Mouse (Mus musculus): ENCODE results near the gene Lrit2. TPM values are rescaled to one million over a fixed set of nuclear protein-coding genes. Genes with fewer than 3 reads are reported as not detected.

The Lrit2 gene
- total RNA-seq, 1 experiment = not detected

Other genes with a start within 250 kb of the Lrit2 start
- 10.4 and 19.2 TPM in 2 replicates for gene Ccser2, start 99.2 kb upstream of the Lrit2 start, total RNA-seq (2012; rRNA removed)
- not detected in 2 replicates for gene Rgr, start 19.0 kb upstream of the Lrit2 start, total RNA-seq (2012; rRNA removed)
- gene Lrit1, start 13.1 kb upstream of the Lrit2 start, total RNA-seq (2012; rRNA removed) = 0.05 TPM in 1 of 2 replicates, not detected in the other
- 0.94 and 1.6 TPM in 2 replicates for gene Cdhr1, start 30.4 kb downstream of the Lrit2 start, total RNA-seq (2012; rRNA removed)
- not detected in 2 replicates for gene 2610528A11Rik, start 46.1 kb downstream of the Lrit2 start, total RNA-seq (2012; rRNA removed)
- gene Ghitm, start 67.3 kb downstream of the Lrit2 start, total RNA-seq (2012; rRNA removed) = 75.1 and 82.8 TPM in 2 replicates

All from ES-E14 (cell line).